Mouse (Mus musculus) midbrain, embryonic 11.5 days (tissue): ENCODE measurements at regions not wholly inside any gene's neighbourhood (a gene's known extent, or its start where the extent isn't known, plus 50 kb on each side); places are given as distances from the start of the nearest gene placed in this dataset.

Source experiments
- ATAC-seq: fragments of 200-750 bp; cut with Nextera tagmentation; 2 replicates; pipeline ENCODE4 v1.8.0; 2017; ENCODE audit warnings: moderate TSS enrichment, moderate library complexity; ENCODE audit not compliant: low FRiP score
- DNase-seq: peaks from one replicate; pipeline ENCODE4 v3.0.0; 2015; ENCODE audit warnings: low spot score; ENCODE audit errors: missing footprints
- H3K27ac ChIP-seq: fragments of 300-500 bp; sonication (generic); 2 replicates; pipeline ENCODE4 v1.5.1; 2014; ENCODE audit warnings: low read depth, low read length
- H3K27me3 ChIP-seq: fragments of 300-500 bp; sonication (generic); 2 replicates; pipeline ENCODE4 v1.6.1; 2014; ENCODE audit warnings: mild to moderate bottlenecking, low read length, moderate library complexity, mixed read lengths; ENCODE audit not compliant: control insufficient read depth, insufficient read depth
- H3K36me3 ChIP-seq: fragments of 300-500 bp; sonication (generic); 2 replicates; pipeline ENCODE4 v1.6.1; 2014; ENCODE audit warnings: mild to moderate bottlenecking, low read length, moderate library complexity, mixed read lengths; ENCODE audit not compliant: control insufficient read depth, insufficient read depth
- H3K4me1 ChIP-seq: fragments of 300-500 bp; sonication (generic); 2 replicates; pipeline ENCODE4 v1.6.1; 2014; ENCODE audit warnings: low read length; ENCODE audit not compliant: control insufficient read depth, insufficient read depth
- H3K4me2 ChIP-seq: fragments of 300-500 bp; sonication (generic); 2 replicates; pipeline ENCODE4 v1.6.1; 2014; ENCODE audit warnings: mild to moderate bottlenecking, moderate library complexity
- H3K4me3 ChIP-seq: fragments of 300-500 bp; sonication (generic); 2 replicates; pipeline ENCODE4 v1.5.1; 2014; ENCODE audit warnings: low read depth, low read length
- H3K9ac ChIP-seq: fragments of 300-500 bp; sonication (generic); 2 replicates; pipeline ENCODE4 v1.6.1; 2014; ENCODE audit warnings: low read length
- H3K9me3 ChIP-seq: fragments of 300-500 bp; sonication (generic); 2 replicates; pipeline ENCODE4 v1.6.1; 2016; ENCODE audit warnings: low read length; ENCODE audit not compliant: control insufficient read depth
- WGBS: fragments of 180-500 bp; shearing (Covaris S2); extraction: QIAGEN DNeasy Blood & Tissue Kit; methylation state at CpG from one replicate; pipeline ENCODE4 v1.1.7; 2014; 5-methylcytosine and 5-hydroxymethylcytosine counted together

GRCm38 (mm10) chr9:41471345-41471744 is 309.8 kb upstream of the Ubash3b start:
- ATAC-seq: no peak
- Histone ChIP-seq H3K9me3 (no peaks in the 10 kb centered on the region), H3K4me3 (no peak overlapping the region), H3K27me3 (no peaks in the 10 kb centered on the region), H3K4me1 (peaks cover 12% of the 10 kb centered on the region; the same call in 1 of the 2 replicates), H3K9ac (no peak overlapping the region), H3K27ac (no peak overlapping the region), H3K36me3 (no peaks in the 10 kb centered on the region), H3K4me2 (no peak overlapping the region)
- no peak for DNase-seq
- 95% methylated on average over 3 of the region's 3 CpGs for WGBS

- no peak for ATAC-seq
- no peak overlapping the region for H3K9ac ChIP-seq
- WGBS: 70% methylated on average over 6 of the region's 6 CpGs
Observed at GRCm38 (mm10) chr9:41470010-41470409, 308.5 kb upstream of the Ubash3b start.

GRCm38 (mm10) chr9:41469414-41469813 is 307.9 kb upstream of the Ubash3b start:
- 88% methylated on average over 5 of the region's 5 CpGs for WGBS
- Histone ChIP-seq H3K36me3 (no peaks in the 10 kb centered on the region), H3K27ac (no peak overlapping the region)

More at GRCm38 (mm10) chr9:41470010-41470409, 308.5 kb upstream of the Ubash3b start:
- Histone ChIP-seq H3K27me3 (no peaks in the 10 kb centered on the region), H3K27ac (no peak overlapping the region), H3K4me3 (no peak overlapping the region), H3K4me1 (peaks cover 10% of the 10 kb centered on the region; the same call in 1 of the 2 replicates), H3K4me2 (no peak overlapping the region), H3K9me3 (no peaks in the 10 kb centered on the region), H3K36me3 (no peaks in the 10 kb centered on the region)
- DNase-seq: no peak

GRCm38 (mm10) chr9:41464057-41464685 is 302.7 kb upstream of the Ubash3b start:
- H3K9me3 ChIP-seq: no peaks in the 10 kb centered on the region
- H3K36me3 ChIP-seq: no peaks in the 10 kb centered on the region
- no peak overlapping the region for H3K9ac ChIP-seq
- no peak for DNase-seq
- 0 out of 2 replicates have a peak, but pooled peaks have one; percentile 27 for ATAC-seq
- H3K4me1 ChIP-seq: peaks cover 3% of the 10 kb centered on the region; the same call in 1 of the 2 replicates
- 76% methylated on average over 8 of the region's 8 CpGs for WGBS
- no peak overlapping the region for H3K27ac ChIP-seq
- H3K27me3 ChIP-seq: no peaks in the 10 kb centered on the region
- H3K4me2 ChIP-seq: no peak overlapping the region
- H3K4me3 ChIP-seq: no peak overlapping the region

More at GRCm38 (mm10) chr9:41469414-41469813, 307.9 kb upstream of the Ubash3b start:
- Histone ChIP-seq H3K27me3 (no peaks in the 10 kb centered on the region), H3K4me3 (no peak overlapping the region), H3K9me3 (no peaks in the 10 kb centered on the region), H3K9ac (no peak overlapping the region), H3K4me2 (no peak overlapping the region), H3K4me1 (0 out of 2 replicates have a peak, but pooled peaks cover 7% of the 10 kb centered on the region)
- ATAC-seq (no peak), DNase-seq (no peak)

DNA sequence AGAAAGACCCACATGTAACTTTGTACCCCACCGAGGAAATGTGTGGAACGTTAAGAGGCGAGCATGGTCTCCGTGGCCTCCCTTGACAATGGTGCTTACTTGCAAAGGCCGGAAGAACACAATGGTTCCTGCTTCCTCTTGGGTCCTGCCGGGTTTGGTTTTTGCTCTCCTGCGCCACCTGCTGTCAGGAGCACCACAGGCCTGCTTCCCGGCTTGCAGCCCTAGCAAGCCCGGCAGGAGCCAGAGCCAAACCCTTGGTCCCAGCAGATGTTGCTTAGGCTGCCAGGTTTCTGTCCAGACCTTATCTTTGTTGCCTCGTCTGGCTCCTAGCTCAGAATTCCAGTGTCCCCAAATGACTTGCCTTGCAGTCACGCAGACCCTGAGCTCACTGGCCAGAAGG is 300.2 kb upstream of the Ubash3b start:
- DNase-seq: peak; percentile 99

GRCm38 (mm10) chr9:41460709-41461108 is 299.2 kb upstream of the Ubash3b start:
- Histone ChIP-seq H3K36me3 (no peaks in the 10 kb centered on the region), H3K9ac (no peak overlapping the region), H3K9me3 (no peaks in the 10 kb centered on the region), H3K27me3 (no peaks in the 10 kb centered on the region), H3K4me3 (no peak overlapping the region), H3K4me1 (peaks cover 3% of the 10 kb centered on the region; the same call in 1 of the 2 replicates), H3K27ac (no peak overlapping the region), H3K4me2 (no peak overlapping the region)
- DNase-seq (no peak), ATAC-seq (no peak)
- 76% methylated on average over 6 of the region's 6 CpGs for WGBS

More for the DNA sequence above, 300.2 kb upstream of the Ubash3b start:
- Histone ChIP-seq H3K4me2 (no peak overlapping the region), H3K9me3 (no peaks in the 10 kb centered on the region), H3K9ac (peak overlapping the region; percentile 45; the same call in 1 of the 2 replicates), H3K27ac (peak overlapping the region; percentile 18; the same call in 1 of the 2 replicates), H3K4me1 (peaks cover 3% of the 10 kb centered on the region; the same call in 1 of the 2 replicates), H3K4me3 (no peak overlapping the region), H3K36me3 (no peaks in the 10 kb centered on the region), H3K27me3 (no peaks in the 10 kb centered on the region)
- 4% methylated on average over 11 of the region's 11 CpGs for WGBS
- peak; percentile 67 for ATAC-seq

DNA sequence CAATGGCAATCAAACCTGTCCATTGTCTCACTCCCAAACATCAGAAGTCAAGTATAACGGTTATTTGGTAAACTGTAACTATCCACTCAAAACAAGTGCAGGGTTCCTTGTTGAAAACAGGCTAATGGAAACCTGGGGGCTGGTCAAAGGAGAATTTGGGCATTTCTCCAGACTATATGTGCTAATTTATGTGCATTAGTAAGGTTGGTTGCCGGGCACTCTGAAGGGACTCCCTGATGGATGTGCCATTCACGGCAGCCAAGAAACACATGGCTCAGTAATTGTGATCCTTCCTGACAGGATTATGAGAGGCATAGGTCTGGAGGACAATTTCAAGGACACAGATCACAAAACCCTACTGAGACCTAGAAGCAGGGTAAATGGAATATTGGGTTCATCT is 295.5 kb upstream of the Ubash3b start:
- H3K9me3 ChIP-seq: no peaks in the 10 kb centered on the region
- H3K4me2 ChIP-seq: no peak overlapping the region
- H3K27ac ChIP-seq: no peak overlapping the region
- H3K9ac ChIP-seq: no peak overlapping the region
- H3K4me3 ChIP-seq: no peak overlapping the region
- H3K4me1 ChIP-seq: no peaks in the 10 kb centered on the region
- 75% methylated on average over 3 of the region's 3 CpGs for WGBS
- ATAC-seq: no peak
- H3K27me3 ChIP-seq: no peaks in the 10 kb centered on the region
- H3K36me3 ChIP-seq: no peaks in the 10 kb centered on the region
- no peak for DNase-seq

DNA sequence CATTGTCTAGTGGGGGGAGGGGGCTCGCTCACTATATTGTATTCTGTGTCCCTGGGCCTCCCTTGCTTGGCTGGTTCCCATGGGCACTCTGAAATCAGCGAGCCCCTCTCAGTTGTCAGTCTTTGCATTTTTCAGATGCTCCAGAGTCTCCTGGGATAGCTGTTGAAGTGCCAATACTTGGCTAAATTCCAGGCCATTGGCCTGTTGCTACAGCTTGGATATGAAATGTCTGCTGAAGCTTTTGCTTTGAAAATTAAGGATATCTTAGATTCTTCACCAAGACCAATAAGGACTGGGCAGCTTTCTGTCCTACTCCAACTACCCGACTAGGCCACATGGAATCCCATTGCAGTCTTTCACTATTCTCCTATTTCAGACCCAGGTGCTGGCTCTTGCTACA is 290.2 kb upstream of the Ubash3b start:
- H3K27me3 ChIP-seq: no peaks in the 10 kb centered on the region
- H3K4me3 ChIP-seq: no peak overlapping the region
- H3K9me3 ChIP-seq: no peaks in the 10 kb centered on the region
- ATAC-seq (no peak), DNase-seq (no peak)
- no peak overlapping the region for H3K27ac ChIP-seq
- H3K4me2 ChIP-seq: no peak overlapping the region
- 62% methylated on average over 3 of the region's 3 CpGs for WGBS
- H3K9ac ChIP-seq: no peak overlapping the region
- H3K36me3 ChIP-seq: no peaks in the 10 kb centered on the region
- H3K4me1 ChIP-seq: peaks cover 21% of the 10 kb centered on the region

DNA sequence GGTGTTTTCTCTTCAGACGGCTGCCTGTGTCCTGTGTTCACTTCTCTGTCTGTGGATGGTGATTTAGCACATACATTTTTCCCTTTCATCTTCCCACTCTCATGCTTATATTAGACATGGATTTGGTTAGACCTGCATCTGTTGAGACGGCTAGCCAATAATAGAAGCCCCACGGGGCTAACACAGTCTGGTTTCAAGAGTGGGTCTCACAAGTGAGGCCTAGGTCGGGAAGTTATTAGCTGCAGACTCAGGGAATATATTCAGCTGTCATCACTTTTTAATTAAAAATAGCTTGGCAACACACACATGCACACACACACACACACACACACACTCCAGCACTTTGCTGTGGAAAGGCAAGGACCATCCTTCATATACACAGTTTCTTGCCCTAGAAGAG is 287.7 kb upstream of the Ubash3b start:
- Histone ChIP-seq H3K4me1 (peaks cover 29% of the 10 kb centered on the region), H3K9me3 (no peaks in the 10 kb centered on the region), H3K4me2 (no peak overlapping the region), H3K4me3 (no peak overlapping the region), H3K27me3 (no peaks in the 10 kb centered on the region), H3K9ac (no peak overlapping the region), H3K36me3 (no peaks in the 10 kb centered on the region), H3K27ac (no peak overlapping the region)
- WGBS: 66% methylated on average over 4 of the region's 4 CpGs
- ATAC-seq: no peak
- DNase-seq: no peak
